Mouse (Mus musculus) midbrain, embryonic 11.5 days (tissue): ENCODE measurements around the gene Gm49486. TPM values are rescaled to one million over a fixed set of nuclear protein-coding genes. Genes with fewer than 3 reads are reported as not detected.
A peak's percentile ranks its signal among the peaks of the same experiment; 100 is the strongest.

Experiments
- ATAC-seq: fragments of 200-750 bp; cut with Nextera tagmentation; 2 replicates; pipeline ENCODE4 v1.8.0; 2017; ENCODE audit warnings: moderate TSS enrichment, moderate library complexity; ENCODE audit not compliant: low FRiP score
- DNase-seq: peaks from one replicate; pipeline ENCODE4 v3.0.0; 2015; ENCODE audit warnings: low spot score; ENCODE audit errors: missing footprints
- H3K27ac ChIP-seq: fragments of 300-500 bp; sonication (generic); 2 replicates; pipeline ENCODE4 v1.5.1; 2014; ENCODE audit warnings: low read depth, low read length
- H3K27me3 ChIP-seq: fragments of 300-500 bp; sonication (generic); 2 replicates; pipeline ENCODE4 v1.6.1; 2014; ENCODE audit warnings: mild to moderate bottlenecking, low read length, moderate library complexity, mixed read lengths; ENCODE audit not compliant: control insufficient read depth, insufficient read depth
- H3K36me3 ChIP-seq: fragments of 300-500 bp; sonication (generic); 2 replicates; pipeline ENCODE4 v1.6.1; 2014; ENCODE audit warnings: mild to moderate bottlenecking, low read length, moderate library complexity, mixed read lengths; ENCODE audit not compliant: control insufficient read depth, insufficient read depth
- H3K4me1 ChIP-seq: fragments of 300-500 bp; sonication (generic); 2 replicates; pipeline ENCODE4 v1.6.1; 2014; ENCODE audit warnings: low read length; ENCODE audit not compliant: control insufficient read depth, insufficient read depth
- H3K4me2 ChIP-seq: fragments of 300-500 bp; sonication (generic); 2 replicates; pipeline ENCODE4 v1.6.1; 2014; ENCODE audit warnings: mild to moderate bottlenecking, moderate library complexity
- H3K4me3 ChIP-seq: fragments of 300-500 bp; sonication (generic); 2 replicates; pipeline ENCODE4 v1.5.1; 2014; ENCODE audit warnings: low read depth, low read length
- H3K9ac ChIP-seq: fragments of 300-500 bp; sonication (generic); 2 replicates; pipeline ENCODE4 v1.6.1; 2014; ENCODE audit warnings: low read length
- H3K9me3 ChIP-seq: fragments of 300-500 bp; sonication (generic); 2 replicates; pipeline ENCODE4 v1.6.1; 2016; ENCODE audit warnings: low read length; ENCODE audit not compliant: control insufficient read depth
- WGBS: fragments of 180-500 bp; shearing (Covaris S2); extraction: QIAGEN DNeasy Blood & Tissue Kit; methylation state at CpG from one replicate; pipeline ENCODE4 v1.1.7; 2014; 5-methylcytosine and 5-hydroxymethylcytosine counted together
- polyA plus RNA-seq: library from polyadenylated mRNA; unstranded; fragments of >200 nt; fragmentation: Nextera tagmentation; extraction: Ambion mirVana; gene quantifications from 2 replicates; pipeline ENCODE4 v1.2.1, GENCODE M21; 2014

Gene Gm49486
- polyA plus RNA-seq, 1 experiment from 2014 or later: 0.12 TPM

DNA sequence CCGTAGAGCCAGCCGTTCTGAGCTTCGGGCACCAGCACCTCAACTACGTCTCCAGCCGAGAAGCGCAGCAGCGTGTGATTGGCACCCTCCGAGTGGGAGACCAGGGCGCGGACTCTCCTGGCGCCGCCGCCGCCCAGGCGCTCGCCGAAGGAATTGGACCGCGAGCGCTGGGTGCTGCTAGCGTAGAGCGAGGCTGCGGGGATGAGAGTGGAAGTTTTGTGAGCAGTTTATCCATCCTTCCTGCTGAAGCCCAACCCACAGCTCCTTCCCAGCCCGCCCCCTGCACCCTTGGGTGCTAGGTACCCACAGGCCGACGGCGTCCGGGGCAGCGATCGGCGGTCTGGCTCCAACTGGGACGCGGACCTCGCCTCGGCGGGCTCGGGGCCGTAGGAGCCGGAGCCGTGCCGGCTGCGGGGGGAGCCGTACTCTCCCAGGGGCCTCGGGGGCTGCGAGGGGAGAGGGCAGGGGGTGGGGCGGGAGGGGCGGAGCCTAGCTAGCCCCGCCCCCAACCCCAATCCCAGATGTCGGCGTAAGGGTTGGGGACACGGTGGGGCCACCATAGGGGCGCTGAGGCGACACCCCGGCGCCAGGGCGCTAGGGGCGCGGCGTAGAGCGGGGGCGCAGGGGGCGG lies 32.0 kb downstream of the Gm49486 start:
- WGBS: 2% methylated on average over 50 of the region's 62 CpGs
- Histone ChIP-seq H3K9ac (peak overlapping the region; percentile 71), H3K27ac (no peak overlapping the region), H3K27me3 (peaks cover 31% of the 10 kb centered on the region), H3K9me3 (no peaks in the 10 kb centered on the region), H3K4me3 (peak overlapping the region; percentile 57), H3K4me1 (peaks cover 8% of the 10 kb centered on the region), H3K36me3 (no peaks in the 10 kb centered on the region), H3K4me2 (peak overlapping the region; percentile 98)
- ATAC-seq: peak; percentile 70
- DNase-seq: peak; percentile 94

DNA sequence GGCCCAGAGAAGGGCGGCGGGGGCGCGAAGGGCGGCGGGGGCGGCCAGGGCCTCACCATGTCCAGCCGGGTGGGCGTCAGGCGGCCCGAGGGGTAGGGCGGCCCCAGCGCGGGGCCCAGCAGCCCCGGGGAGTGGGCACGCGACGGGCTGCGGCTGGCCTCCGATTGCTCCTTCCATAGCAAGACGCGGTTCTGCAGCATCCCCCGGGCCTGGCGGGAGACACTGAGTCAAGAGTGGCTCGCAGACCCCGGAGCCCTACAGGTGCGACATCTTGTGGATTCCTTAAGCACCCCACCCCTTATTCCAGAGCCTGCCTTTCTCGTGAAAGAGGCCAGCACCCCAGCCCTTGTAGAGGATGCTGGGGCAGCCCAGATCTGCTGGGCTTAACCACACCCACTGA lies 32.6 kb downstream of the Gm49486 start:
- DNase-seq: peak; percentile 94

DNA sequence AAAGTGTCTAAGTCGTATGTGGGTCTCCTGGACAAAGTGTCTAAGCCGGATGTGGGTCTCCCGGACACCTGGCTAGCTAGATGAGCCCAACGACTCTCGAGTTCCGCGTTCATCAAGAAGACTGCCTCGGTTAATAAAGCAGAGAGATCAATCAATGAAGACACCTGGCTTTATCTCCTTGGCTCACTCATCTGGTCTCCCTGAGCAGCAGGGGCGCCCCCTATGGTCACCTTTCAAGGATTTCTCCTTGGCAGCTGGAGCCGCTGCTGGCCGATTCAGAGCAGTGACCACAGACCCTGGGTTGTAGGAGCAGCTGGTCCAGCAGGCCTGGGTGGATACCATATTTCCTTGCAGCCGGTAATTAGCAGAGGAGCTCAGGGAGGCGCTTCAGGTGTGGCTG lies 33.2 kb downstream of the Gm49486 start:
- H3K4me1 ChIP-seq: peaks cover 8% of the 10 kb centered on the region
- ATAC-seq: no peak
- H3K9ac ChIP-seq: no peak overlapping the region
- WGBS: 25% methylated on average over 13 of the region's 13 CpGs
- no peak overlapping the region for H3K4me3 ChIP-seq
- H3K9me3 ChIP-seq: no peaks in the 10 kb centered on the region
- no peak overlapping the region for H3K4me2 ChIP-seq
- H3K27me3 ChIP-seq: peaks cover 31% of the 10 kb centered on the region
- peak; percentile 91 for DNase-seq
- no peak overlapping the region for H3K27ac ChIP-seq
- H3K36me3 ChIP-seq: no peaks in the 10 kb centered on the region

More for the DNA sequence above, 32.6 kb downstream of the Gm49486 start:
- ATAC-seq: peak; percentile 61; the same call in 1 of the 2 replicates
- no peak overlapping the region for H3K27ac ChIP-seq
- WGBS: 0% methylated on average over 26 of the region's 28 CpGs
- H3K27me3 ChIP-seq: peaks cover 31% of the 10 kb centered on the region
- H3K36me3 ChIP-seq: no peaks in the 10 kb centered on the region
- H3K4me2 ChIP-seq: peak overlapping the region; percentile 98
- H3K9ac ChIP-seq: peak overlapping the region; percentile 71
- peaks cover 8% of the 10 kb centered on the region for H3K4me1 ChIP-seq
- H3K9me3 ChIP-seq: no peaks in the 10 kb centered on the region
- H3K4me3 ChIP-seq: peak overlapping the region; percentile 57

- Histone ChIP-seq H3K27me3 (peaks cover 31% of the 10 kb centered on the region), H3K4me3 (no peak overlapping the region), H3K27ac (no peak overlapping the region), H3K36me3 (no peaks in the 10 kb centered on the region), H3K4me1 (peaks cover 8% of the 10 kb centered on the region), H3K9ac (no peak overlapping the region), H3K4me2 (no peak overlapping the region), H3K9me3 (no peaks in the 10 kb centered on the region)
- 91% methylated on average over 3 of the region's 3 CpGs for WGBS
- DNase-seq (no peak), ATAC-seq (no peak)
Observed at GRCm38 (mm10) chr15:79262786-79263309, 33.7 kb downstream of the Gm49486 start.

GRCm38 (mm10) chr15:79263726-79264125 lies 34.5 kb downstream of the Gm49486 start:
- peak; percentile 65 for DNase-seq
- peaks cover 31% of the 10 kb centered on the region for H3K27me3 ChIP-seq
- ATAC-seq: no peak
- no peaks in the 10 kb centered on the region for H3K9me3 ChIP-seq
- no peak overlapping the region for H3K4me2 ChIP-seq
- H3K9ac ChIP-seq: no peak overlapping the region
- no peak overlapping the region for H3K4me3 ChIP-seq
- H3K36me3 ChIP-seq: no peaks in the 10 kb centered on the region
- no peak overlapping the region for H3K27ac ChIP-seq
- 91% methylated on average over 6 of the region's 6 CpGs for WGBS
- peaks cover 8% of the 10 kb centered on the region for H3K4me1 ChIP-seq

DNA sequence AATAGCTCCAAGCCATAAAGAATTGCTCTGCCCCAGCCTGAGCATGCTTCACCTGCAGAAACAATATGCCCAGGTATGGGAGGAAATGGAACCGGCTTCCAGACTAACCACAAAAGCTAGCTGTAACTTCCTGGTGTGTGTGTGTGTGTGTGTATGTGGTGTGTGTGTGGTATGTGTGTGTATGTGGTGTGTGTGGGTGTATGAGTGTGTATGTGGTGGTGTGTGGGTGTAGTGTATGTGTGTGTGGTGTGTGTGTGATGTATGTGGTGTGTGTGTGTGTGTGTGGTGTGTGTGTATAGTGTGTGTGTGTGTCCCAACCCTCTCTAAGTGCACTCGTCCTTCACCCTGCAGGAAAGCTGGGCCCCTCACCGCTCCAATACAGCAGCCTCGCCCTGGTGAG lies 36.2 kb downstream of the Gm49486 start:
- ATAC-seq (no peak), DNase-seq (peak; percentile 26)
- Histone ChIP-seq H3K27ac (no peak overlapping the region), H3K36me3 (no peaks in the 10 kb centered on the region), H3K9me3 (no peaks in the 10 kb centered on the region), H3K4me3 (no peak overlapping the region), H3K4me1 (peaks cover 9% of the 10 kb centered on the region), H3K27me3 (peaks cover 25% of the 10 kb centered on the region), H3K9ac (no peak overlapping the region), H3K4me2 (no peak overlapping the region)
- 61% methylated on average over 4 of the region's 4 CpGs for WGBS

- H3K27me3 ChIP-seq: 0 out of 2 replicates have a peak, but pooled peaks cover 3% of the 10 kb centered on the region
- no peak overlapping the region for H3K27ac ChIP-seq
- H3K9ac ChIP-seq: no peak overlapping the region
- H3K36me3 ChIP-seq: no peaks in the 10 kb centered on the region
- no peak overlapping the region for H3K4me3 ChIP-seq
- 42% methylated on average over 1 of the region's 1 CpGs for WGBS
- peaks cover 6% of the 10 kb centered on the region for H3K4me1 ChIP-seq
- no peaks in the 10 kb centered on the region for H3K9me3 ChIP-seq
- DNase-seq (no peak), ATAC-seq (no peak)
- no peak overlapping the region for H3K4me2 ChIP-seq
Observed at GRCm38 (mm10) chr15:79268521-79268920, 39.3 kb downstream of the Gm49486 start.

DNA sequence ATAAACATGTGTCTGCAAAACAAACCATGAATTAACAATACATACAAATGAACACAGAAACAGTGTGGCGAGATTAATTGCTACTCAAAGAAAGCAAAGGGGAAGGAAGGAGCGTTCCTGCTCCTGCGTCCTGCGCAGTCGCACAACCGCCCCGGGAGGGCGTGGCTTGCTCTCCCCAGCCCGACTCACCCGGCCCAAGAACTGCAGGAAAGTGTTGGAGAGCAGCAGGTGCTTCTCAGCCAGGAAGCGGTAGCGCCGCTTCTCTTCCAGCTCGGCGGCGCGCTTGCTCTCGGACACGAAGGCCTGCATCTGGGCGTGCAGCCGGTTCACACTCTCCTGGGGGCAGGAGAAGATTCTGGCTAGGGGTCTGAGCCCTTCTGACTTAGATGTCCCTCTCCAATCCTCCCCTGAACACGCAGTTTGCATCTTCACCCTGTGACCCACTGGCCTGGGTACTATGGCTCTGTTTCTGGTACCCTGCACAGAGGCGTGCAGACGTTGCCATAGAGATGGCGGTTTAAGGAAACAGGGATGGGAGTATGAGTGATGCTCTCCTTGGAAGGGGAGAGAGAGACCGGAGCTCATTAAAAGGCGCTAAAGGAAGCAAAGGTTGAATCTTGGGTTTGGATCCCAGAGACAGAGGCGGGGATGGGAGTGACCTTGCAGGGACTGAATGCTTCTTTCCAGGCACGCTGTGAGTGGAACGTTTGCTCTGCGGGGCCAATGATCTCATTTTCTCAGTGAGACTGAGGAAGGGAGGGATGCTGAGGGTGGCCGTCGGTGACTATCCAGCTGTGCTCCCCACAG lies 41.3 kb downstream of the Gm49486 start:
- Histone ChIP-seq H3K27me3 (0 out of 2 replicates have a peak, but pooled peaks cover 3% of the 10 kb centered on the region), H3K4me1 (peaks cover 6% of the 10 kb centered on the region), H3K27ac (no peak overlapping the region), H3K9me3 (no peaks in the 10 kb centered on the region), H3K36me3 (no peaks in the 10 kb centered on the region), H3K4me2 (peak overlapping the region; percentile 90), H3K9ac (peak overlapping the region; percentile 57), H3K4me3 (peak overlapping the region; percentile 36)
- ATAC-seq (peak; percentile 61), DNase-seq (peak; percentile 96)
- under 1% methylated on average over 33 of the region's 33 CpGs for WGBS
